Mouse (Mus musculus) midbrain, embryonic 13.5 days (tissue): ENCODE results near the gene Ccr3. TPM values are rescaled to one million over a fixed set of nuclear protein-coding genes. Genes with fewer than 3 reads are reported as not detected.

Experiments
- ATAC-seq: fragments of 200-750 bp; cut with Nextera tagmentation; 2 replicates; pipeline ENCODE4 v1.8.0; 2017; ENCODE audit warnings: mild to moderate bottlenecking, moderate TSS enrichment, moderate library complexity
- H3K27ac ChIP-seq: fragments of 300-500 bp; sonication (generic); 2 replicates; pipeline ENCODE4 v1.5.1; 2015; ENCODE audit warnings: inconsistent platforms, mild to moderate bottlenecking, moderate library complexity
- H3K27me3 ChIP-seq: fragments of 300-500 bp; sonication (generic); 2 replicates; pipeline ENCODE4 v1.6.1; 2015; ENCODE audit warnings: mild to moderate bottlenecking, inconsistent platforms
- H3K36me3 ChIP-seq: fragments of 300-500 bp; sonication (generic); 2 replicates; pipeline ENCODE4 v1.6.1; 2015; ENCODE audit warnings: mild to moderate bottlenecking, inconsistent platforms
- H3K4me1 ChIP-seq: fragments of 300-500 bp; sonication (generic); replicated peaks from 2 replicates; pipeline ENCODE4 v1.6.1; 2015; ENCODE audit warnings: inconsistent platforms
- H3K4me2 ChIP-seq: fragments of 300-500 bp; sonication (generic); replicated peaks from 2 replicates; pipeline ENCODE4 v1.6.1; 2015; ENCODE audit warnings: moderate library complexity, mild to moderate bottlenecking, inconsistent platforms
- H3K4me3 ChIP-seq: fragments of 300-500 bp; sonication (generic); replicated peaks from 2 replicates; pipeline ENCODE4 v1.5.1; 2015; ENCODE audit warnings: mild to moderate bottlenecking, inconsistent platforms
- H3K9ac ChIP-seq: fragments of 300-500 bp; sonication (generic); replicated peaks from 2 replicates; pipeline ENCODE4 v1.6.1; 2015; ENCODE audit warnings: mild to moderate bottlenecking, inconsistent platforms
- H3K9me3 ChIP-seq: fragments of 300-500 bp; sonication (generic); 2 replicates; pipeline ENCODE4 v1.6.1; 2016; ENCODE audit warnings: mild to moderate bottlenecking, inconsistent platforms
- WGBS: fragments of 180-500 bp; shearing (Covaris S2); methylation state at CpG from one replicate; pipeline ENCODE4 v1.1.7; 2015; 5-methylcytosine and 5-hydroxymethylcytosine counted together
- polyA plus RNA-seq: library from polyadenylated mRNA; unstranded; fragments of >200 nt; fragmentation: Nextera tagmentation; extraction: Ambion mirVana; gene quantifications from 2 replicates; pipeline ENCODE4 v1.2.1, GENCODE M21; 2015

The Ccr3 gene
- polyA plus RNA-seq, 1 experiment from 2014 or later: not detected

GRCm38 (mm10) chr9:123999784-124000183 is 22.0 kb upstream of the Ccr3 start:
- H3K27me3 ChIP-seq: no peaks in the 10 kb centered on the region
- H3K4me1 ChIP-seq: no peaks in the 10 kb centered on the region
- no peaks in the 10 kb centered on the region for H3K9me3 ChIP-seq
- H3K27ac ChIP-seq: no peak overlapping the region
- WGBS: 93% methylated on average over 2 of the region's 2 CpGs
- no peak overlapping the region for H3K9ac ChIP-seq
- no peak overlapping the region for H3K4me3 ChIP-seq
- no peaks in the 10 kb centered on the region for H3K36me3 ChIP-seq
- H3K4me2 ChIP-seq: no peak overlapping the region
- ATAC-seq: no peak

- no peak for ATAC-seq
- H3K4me1 ChIP-seq: no peaks in the 10 kb centered on the region
- H3K27ac ChIP-seq: no peak overlapping the region
- no peaks in the 10 kb centered on the region for H3K9me3 ChIP-seq
- H3K9ac ChIP-seq: no peak overlapping the region
- H3K36me3 ChIP-seq: no peaks in the 10 kb centered on the region
- 84% methylated on average over 2 of the region's 2 CpGs for WGBS
- no peaks in the 10 kb centered on the region for H3K27me3 ChIP-seq
- H3K4me2 ChIP-seq: no peak overlapping the region
- no peak overlapping the region for H3K4me3 ChIP-seq
These were observed 9.1 kb upstream of the Ccr3 start for GRCm38 (mm10) chr9:124012691-124013090.

GRCm38 (mm10) chr9:124013270-124013669 is 8.5 kb upstream of the Ccr3 start:
- no peaks in the 10 kb centered on the region for H3K27me3 ChIP-seq
- 91% methylated on average over 3 of the region's 3 CpGs for WGBS
- H3K4me3 ChIP-seq: no peak overlapping the region
- H3K36me3 ChIP-seq: no peaks in the 10 kb centered on the region
- H3K9me3 ChIP-seq: no peaks in the 10 kb centered on the region
- H3K9ac ChIP-seq: no peak overlapping the region
- no peak for ATAC-seq
- no peak overlapping the region for H3K4me2 ChIP-seq
- H3K4me1 ChIP-seq: no peaks in the 10 kb centered on the region
- no peak overlapping the region for H3K27ac ChIP-seq

GRCm38 (mm10) chr9:124014985-124015652 is 6.7 kb upstream of the Ccr3 start:
- no peaks in the 10 kb centered on the region for H3K36me3 ChIP-seq
- H3K4me2 ChIP-seq: no peak overlapping the region
- WGBS: 87% methylated on average over 2 of the region's 2 CpGs
- H3K27me3 ChIP-seq: no peaks in the 10 kb centered on the region
- H3K4me1 ChIP-seq: no peaks in the 10 kb centered on the region
- H3K4me3 ChIP-seq: no peak overlapping the region
- no peak for ATAC-seq
- H3K9me3 ChIP-seq: no peaks in the 10 kb centered on the region
- H3K9ac ChIP-seq: no peak overlapping the region
- H3K27ac ChIP-seq: no peak overlapping the region

- H3K4me1 ChIP-seq: no peaks in the 10 kb centered on the region
- WGBS: 76% methylated on average over 2 of the region's 2 CpGs
- no peak overlapping the region for H3K27ac ChIP-seq
- ATAC-seq: no peak
- H3K36me3 ChIP-seq: no peaks in the 10 kb centered on the region
- H3K4me2 ChIP-seq: no peak overlapping the region
- no peaks in the 10 kb centered on the region for H3K27me3 ChIP-seq
- no peak overlapping the region for H3K4me3 ChIP-seq
- no peak overlapping the region for H3K9ac ChIP-seq
- no peaks in the 10 kb centered on the region for H3K9me3 ChIP-seq
These were observed 5.7 kb upstream of the Ccr3 start for GRCm38 (mm10) chr9:124016048-124016447.

- Histone ChIP-seq H3K4me3 (no peak overlapping the region), H3K4me2 (no peak overlapping the region), H3K27me3 (no peaks in the 10 kb centered on the region), H3K27ac (no peak overlapping the region), H3K9ac (no peak overlapping the region), H3K4me1 (no peaks in the 10 kb centered on the region), H3K36me3 (no peaks in the 10 kb centered on the region), H3K9me3 (no peaks in the 10 kb centered on the region)
- no peak for ATAC-seq
- WGBS: 91% methylated on average over 3 of the region's 3 CpGs
These were observed 1.9 kb upstream of the Ccr3 start for GRCm38 (mm10) chr9:124019887-124020286.

- H3K4me1 ChIP-seq: peaks cover 3% of the 10 kb centered on the region; the same call in 1 of the 2 replicates
- H3K9me3 ChIP-seq: no peaks in the 10 kb centered on the region
- no peak overlapping the region for H3K9ac ChIP-seq
- no peak overlapping the region for H3K27ac ChIP-seq
- H3K4me3 ChIP-seq: no peak overlapping the region
- ATAC-seq: no peak
- H3K27me3 ChIP-seq: no peaks in the 10 kb centered on the region
- no peaks in the 10 kb centered on the region for H3K36me3 ChIP-seq
- H3K4me2 ChIP-seq: no peak overlapping the region
- WGBS: 63% methylated on average over 1 of the region's 1 CpGs
These were observed 11.6 kb downstream of the Ccr3 start for GRCm38 (mm10) chr9:124033345-124033744.

- Histone ChIP-seq H3K4me3 (no peak overlapping the region), H3K36me3 (no peaks in the 10 kb centered on the region), H3K27ac (no peak overlapping the region), H3K27me3 (no peaks in the 10 kb centered on the region), H3K9me3 (no peaks in the 10 kb centered on the region), H3K4me2 (no peak overlapping the region), H3K9ac (no peak overlapping the region), H3K4me1 (peaks cover 3% of the 10 kb centered on the region; the same call in 1 of the 2 replicates)
- no peak for ATAC-seq
- 53% methylated on average over 4 of the region's 4 CpGs for whole genome bisulfite sequencing
These were observed 15.9 kb downstream of the Ccr3 start for GRCm38 (mm10) chr9:124037707-124038106.

- Histone ChIP-seq H3K4me2 (no peak overlapping the region), H3K9ac (no peak overlapping the region), H3K27me3 (no peaks in the 10 kb centered on the region), H3K36me3 (no peaks in the 10 kb centered on the region), H3K4me1 (peaks cover 3% of the 10 kb centered on the region; the same call in 1 of the 2 replicates), H3K27ac (no peak overlapping the region), H3K9me3 (no peaks in the 10 kb centered on the region), H3K4me3 (no peak overlapping the region)
- ATAC-seq: no peak
- WGBS: 79% methylated on average over 2 of the region's 2 CpGs
These were observed 16.4 kb downstream of the Ccr3 start for GRCm38 (mm10) chr9:124038158-124038582.

- Histone ChIP-seq H3K4me3 (no peak overlapping the region), H3K9me3 (no peaks in the 10 kb centered on the region), H3K9ac (no peak overlapping the region), H3K27me3 (no peaks in the 10 kb centered on the region), H3K36me3 (no peaks in the 10 kb centered on the region), H3K4me2 (no peak overlapping the region), H3K4me1 (peaks cover 3% of the 10 kb centered on the region; the same call in 1 of the 2 replicates), H3K27ac (no peak overlapping the region)
- WGBS: 91% methylated on average over 5 of the region's 5 CpGs
- ATAC-seq: no peak
These were observed 17.2 kb downstream of the Ccr3 start for GRCm38 (mm10) chr9:124038949-124039348.

GRCm38 (mm10) chr9:124040932-124041331 is 19.2 kb downstream of the Ccr3 start:
- ATAC-seq: no peak
- H3K9me3 ChIP-seq: no peaks in the 10 kb centered on the region
- H3K4me2 ChIP-seq: no peak overlapping the region
- no peaks in the 10 kb centered on the region for H3K27me3 ChIP-seq
- H3K4me1 ChIP-seq: peaks cover 3% of the 10 kb centered on the region; the same call in 1 of the 2 replicates
- WGBS: 89% methylated on average over 3 of the region's 3 CpGs
- no peak overlapping the region for H3K27ac ChIP-seq
- no peak overlapping the region for H3K9ac ChIP-seq
- no peaks in the 10 kb centered on the region for H3K36me3 ChIP-seq
- no peak overlapping the region for H3K4me3 ChIP-seq

GRCm38 (mm10) chr9:124053532-124053931 is 31.8 kb downstream of the Ccr3 start:
- H3K9ac ChIP-seq: no peak overlapping the region
- H3K27me3 ChIP-seq: no peaks in the 10 kb centered on the region
- H3K27ac ChIP-seq: no peak overlapping the region
- H3K4me3 ChIP-seq: no peak overlapping the region
- no peaks in the 10 kb centered on the region for H3K4me1 ChIP-seq
- 73% methylated on average over 2 of the region's 2 CpGs for WGBS
- no peaks in the 10 kb centered on the region for H3K36me3 ChIP-seq
- no peak overlapping the region for H3K4me2 ChIP-seq
- ATAC-seq: no peak
- H3K9me3 ChIP-seq: no peaks in the 10 kb centered on the region

- Histone ChIP-seq H3K27ac (no peak overlapping the region), H3K4me1 (no peaks in the 10 kb centered on the region), H3K9me3 (no peaks in the 10 kb centered on the region), H3K9ac (no peak overlapping the region), H3K4me3 (no peak overlapping the region), H3K36me3 (no peaks in the 10 kb centered on the region), H3K4me2 (no peak overlapping the region), H3K27me3 (no peaks in the 10 kb centered on the region)
- no peak for ATAC-seq
- 81% methylated on average over 3 of the region's 3 CpGs for WGBS
These were observed 34.5 kb downstream of the Ccr3 start for GRCm38 (mm10) chr9:124056158-124056709.
